Mouse (Mus musculus) embryonic facial prominence, embryonic 14.5 days (tissue): ENCODE results near the gene Clta. TPM values are rescaled to one million over a fixed set of nuclear protein-coding genes. Genes with fewer than 3 reads are reported as not detected.

Experiments used
- ATAC-seq: fragments of 200-750 bp; cut with Nextera tagmentation; 2 replicates; pipeline ENCODE4 v1.8.0; 2017; ENCODE audit warnings: low read depth, moderate number of reproducible peaks, moderate TSS enrichment
- DNase-seq: peaks from one replicate; pipeline ENCODE4 v3.0.0-alpha.2; 2015; ENCODE audit warnings: low spot score
- H3K27ac ChIP-seq: fragments of 300-500 bp; sonication (generic); replicated peaks from 2 replicates; pipeline ENCODE4 v1.5.1; 2014; ENCODE audit warnings: low read depth, mild to moderate bottlenecking, low read length, moderate library complexity
- H3K27me3 ChIP-seq: fragments of 300-500 bp; sonication (generic); replicated peaks from 2 replicates; pipeline ENCODE4 v1.6.1; 2014; ENCODE audit warnings: low read length; ENCODE audit not compliant: control insufficient read depth, insufficient read depth
- H3K36me3 ChIP-seq: fragments of 300-500 bp; sonication (generic); 2 replicates; pipeline ENCODE4 v1.6.1; 2014; ENCODE audit warnings: low read length, mixed read lengths; ENCODE audit not compliant: control insufficient read depth, insufficient read depth
- H3K4me1 ChIP-seq: fragments of 300-500 bp; sonication (generic); 2 replicates; pipeline ENCODE4 v1.6.1; 2014; ENCODE audit warnings: antibody characterized with exemption, low read length; ENCODE audit not compliant: control insufficient read depth, insufficient read depth
- H3K4me2 ChIP-seq: fragments of 300-500 bp; sonication (generic); 2 replicates; pipeline ENCODE4 v1.6.1; 2014; ENCODE audit warnings: low read depth, mild to moderate bottlenecking, low read length, moderate library complexity, mixed read lengths
- H3K4me3 ChIP-seq: fragments of 300-500 bp; sonication (generic); 2 replicates; pipeline ENCODE4 v1.5.1; 2014; ENCODE audit warnings: low read depth, mild to moderate bottlenecking, low read length
- H3K9ac ChIP-seq: fragments of 300-500 bp; sonication (generic); 2 replicates; pipeline ENCODE4 v1.6.1; 2014; ENCODE audit warnings: low read depth, mild to moderate bottlenecking, low read length, moderate library complexity, mixed read lengths
- H3K9me3 ChIP-seq: fragments of 300-500 bp; sonication (generic); 2 replicates; pipeline ENCODE4 v1.6.1; 2016; ENCODE audit warnings: low read length; ENCODE audit not compliant: control insufficient read depth
- WGBS: fragments of 180-500 bp; shearing (Covaris S2); extraction: QIAGEN DNeasy Blood & Tissue Kit; methylation state at CpG from one replicate; pipeline ENCODE4 v1.1.7; 2014; 5-methylcytosine and 5-hydroxymethylcytosine counted together
- polyA plus RNA-seq: library from polyadenylated mRNA; unstranded; fragments of >200 nt; fragmentation: Nextera tagmentation; extraction: Ambion mirVana; gene quantifications from 2 replicates; pipeline ENCODE4 v1.2.1, GENCODE M21; 2014

Clta gene
- polyA plus RNA-seq: 254 and 258 TPM in 2 replicates

DNA sequence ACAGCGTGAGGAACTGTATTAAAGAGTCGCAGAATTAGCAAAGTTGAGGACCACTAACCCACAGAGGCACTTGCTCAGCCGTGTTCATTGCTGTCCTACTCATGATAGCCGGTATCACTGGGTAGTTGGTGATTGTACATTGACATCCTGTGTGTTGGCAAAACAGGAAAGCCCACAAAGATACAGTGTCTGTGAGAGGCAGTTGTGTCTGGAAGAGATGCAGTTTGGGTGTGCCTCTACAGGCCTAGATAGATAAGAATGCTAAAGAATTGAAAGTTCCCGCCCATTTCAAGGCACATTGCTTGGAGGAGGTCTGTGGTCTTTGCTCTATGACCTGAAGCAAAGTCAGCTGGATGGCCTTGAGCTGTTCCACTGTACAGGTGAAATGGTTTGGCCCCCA lies at the start of gene Clta:
TSS of gene Clta (plus strand) at position 327 of the 400 bp plus-strand sequence.
- 85% methylated on average over 5 of the region's 5 CpGs for WGBS
- no peak for DNase-seq
- Histone ChIP-seq H3K4me3 (no peak within 1 kb of the TSS), H3K27ac (no peak within 1 kb of the TSS), H3K9me3 (no peaks in the 10 kb centered on the region), H3K9ac (no peak within 1 kb of the TSS), H3K4me1 (no peaks in the 10 kb centered on the region), H3K36me3 (no peaks in the 10 kb centered on the region), H3K27me3 (no peaks in the 10 kb centered on the region), H3K4me2 (no peak within 1 kb of the TSS)
- ATAC-seq: no peak

DNA sequence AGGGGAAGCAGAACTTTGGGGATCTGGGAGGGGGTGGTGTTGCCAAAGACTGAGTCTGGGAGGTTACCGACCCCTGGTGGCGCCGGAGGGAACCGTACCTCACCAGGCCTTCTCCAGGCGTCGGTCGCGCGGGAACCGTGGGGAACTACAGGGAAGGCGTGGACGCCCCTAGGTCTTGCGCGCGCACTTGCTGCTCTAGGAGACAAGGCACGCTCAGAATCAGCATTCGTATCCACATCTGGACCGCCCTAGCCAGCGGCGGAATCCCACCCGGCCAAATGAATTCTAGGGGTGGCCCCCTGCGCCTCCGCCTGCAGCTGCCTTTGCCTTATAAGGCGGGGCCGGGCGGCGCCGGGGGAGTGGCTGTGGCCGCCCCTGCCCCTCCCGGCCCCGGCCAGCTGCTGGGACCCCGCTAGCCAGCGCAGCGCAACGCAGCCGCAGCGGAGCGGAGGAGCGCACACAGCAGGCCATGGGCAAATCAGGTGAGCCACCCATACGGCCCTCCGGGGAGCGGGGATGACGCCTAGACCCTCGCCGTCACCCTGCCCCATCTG lies 46.9 kb upstream of the Clta start, which contains the start of gene Glipr2:
TSS of gene Glipr2 (plus strand) at position 110 of the 554 bp plus-strand sequence.
- DNase-seq (peak; percentile 96), ATAC-seq (peak; percentile 93)
- peak within 1 kb of the TSS; percentile 74 for H3K4me3 ChIP-seq
- H3K4me2 ChIP-seq: peak within 1 kb of the TSS; percentile 95
- peak within 1 kb of the TSS; percentile 89 for H3K27ac ChIP-seq
- H3K27me3 ChIP-seq: no peaks in the 10 kb centered on the region
- WGBS: 0% methylated on average over 12 of the region's 45 CpGs
- no peaks in the 10 kb centered on the region for H3K9me3 ChIP-seq
- peak within 1 kb of the TSS; percentile 76 for H3K9ac ChIP-seq
- H3K36me3 ChIP-seq: no peaks in the 10 kb centered on the region
- H3K4me1 ChIP-seq: peaks cover 11% of the 10 kb centered on the region; the same call in 1 of the 2 replicates

DNA sequence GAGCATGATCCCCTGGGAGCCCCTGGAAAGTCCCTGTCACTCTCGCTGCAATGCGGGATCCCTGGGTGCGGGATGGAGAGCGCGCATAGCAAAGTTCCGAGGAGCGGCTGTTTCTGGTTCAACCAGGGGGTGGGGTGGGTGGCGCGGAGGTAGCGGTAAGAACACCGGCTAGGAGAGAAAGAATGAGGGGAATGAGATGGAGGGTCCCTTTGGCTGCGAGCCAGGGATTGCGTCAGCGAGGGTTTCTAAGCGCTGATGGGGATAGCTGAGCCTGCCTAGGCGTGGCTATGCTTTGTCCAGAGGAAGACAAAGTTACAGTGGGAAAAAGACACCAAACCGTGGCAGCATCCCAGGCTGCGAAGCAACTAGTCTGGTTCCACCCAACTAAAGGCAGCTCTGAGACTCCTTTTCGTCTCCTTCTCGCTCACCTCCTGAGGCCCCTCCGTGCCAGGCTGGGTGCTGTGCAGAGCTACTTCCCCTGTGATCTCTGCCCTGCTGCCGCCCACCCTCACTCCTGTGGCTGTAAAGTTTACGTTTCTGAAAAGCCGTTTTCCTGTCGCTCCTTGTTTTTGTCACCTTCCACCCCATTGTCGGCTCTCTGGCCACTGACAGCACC lies 46.3 kb upstream of the Clta start:
- peak; percentile 92 for DNase-seq
- peak; percentile 85 for ATAC-seq
- Histone ChIP-seq H3K4me2 (peak overlapping the region; percentile 95), H3K9ac (peak overlapping the region; percentile 76), H3K36me3 (no peaks in the 10 kb centered on the region), H3K4me1 (peaks cover 11% of the 10 kb centered on the region; the same call in 1 of the 2 replicates), H3K27me3 (no peaks in the 10 kb centered on the region), H3K27ac (peak overlapping the region; percentile 89), H3K4me3 (peak overlapping the region; percentile 74), H3K9me3 (no peaks in the 10 kb centered on the region)
- WGBS: under 1% methylated on average over 26 of the region's 26 CpGs

DNA sequence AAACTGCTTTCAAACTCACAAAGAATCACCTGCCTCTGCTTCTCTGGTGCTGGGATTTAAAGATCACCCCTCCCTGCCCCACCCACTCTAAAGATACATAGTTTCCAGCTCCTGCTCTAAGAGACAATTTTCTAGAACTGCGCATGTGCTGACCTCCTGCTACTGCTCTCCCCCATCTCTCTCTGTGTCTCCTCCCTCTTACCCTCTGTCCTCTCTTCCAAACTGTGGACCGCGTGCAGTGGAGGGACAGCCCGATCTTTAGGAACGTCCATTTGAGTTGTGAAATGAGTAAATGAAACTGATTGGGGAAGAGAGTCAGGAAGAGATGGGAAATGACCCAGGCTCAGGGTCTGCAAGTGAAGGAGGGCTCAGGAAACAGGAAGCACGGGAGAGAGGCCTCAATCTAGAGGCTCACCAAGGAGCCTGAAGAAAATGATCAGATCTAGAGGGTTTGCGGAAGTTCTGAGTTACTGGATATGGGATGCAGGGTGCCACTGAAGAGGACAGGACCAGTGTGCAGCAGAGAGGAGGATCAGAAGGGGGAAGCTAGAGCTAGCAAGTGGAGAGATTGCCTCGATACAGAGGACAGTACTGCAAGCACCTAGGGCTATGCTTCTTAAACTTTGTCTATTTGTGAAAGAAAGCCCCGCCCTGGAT lies 44.6 kb upstream of the Clta start:
- Histone ChIP-seq H3K27ac (0 out of 2 replicates have a peak overlapping the region, but pooled peaks have one; percentile 10), H3K9ac (peak overlapping the region; percentile 34; the same call in 1 of the 2 replicates), H3K4me2 (peak overlapping the region; percentile 95), H3K4me1 (peaks cover 11% of the 10 kb centered on the region; the same call in 1 of the 2 replicates), H3K27me3 (no peaks in the 10 kb centered on the region), H3K36me3 (no peaks in the 10 kb centered on the region), H3K9me3 (no peaks in the 10 kb centered on the region), H3K4me3 (no peak overlapping the region)
- DNase-seq (no peak), ATAC-seq (no peak)
- 56% methylated on average over 9 of the region's 9 CpGs for WGBS

DNA sequence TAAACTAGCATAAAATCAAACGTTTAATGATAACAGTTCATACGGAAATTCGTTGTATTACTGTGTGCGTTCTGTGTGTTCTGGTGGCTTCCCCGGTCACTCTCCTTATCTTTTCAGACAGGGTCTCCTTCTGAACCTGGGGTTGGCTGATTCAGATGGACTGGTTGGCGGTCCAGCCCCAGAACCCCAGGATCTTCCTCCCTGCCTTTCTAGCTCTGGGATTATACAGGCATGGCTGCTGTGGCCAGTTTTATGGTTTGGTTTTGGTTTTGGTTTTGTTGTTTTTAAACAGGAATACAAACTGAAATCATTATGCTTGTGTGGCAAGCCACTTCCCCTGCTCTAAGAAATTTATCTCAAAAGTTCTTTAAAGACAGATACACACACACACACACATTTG lies 44.0 kb upstream of the Clta start:
- H3K9me3 ChIP-seq: no peaks in the 10 kb centered on the region
- no peak overlapping the region for H3K9ac ChIP-seq
- H3K27me3 ChIP-seq: no peaks in the 10 kb centered on the region
- peak overlapping the region; percentile 95; the same call in 1 of the 2 replicates for H3K4me2 ChIP-seq
- DNase-seq: no peak
- 88% methylated on average over 6 of the region's 6 CpGs for WGBS
- H3K36me3 ChIP-seq: no peaks in the 10 kb centered on the region
- no peak overlapping the region for H3K4me3 ChIP-seq
- peaks cover 13% of the 10 kb centered on the region for H3K4me1 ChIP-seq
- no peak for ATAC-seq
- H3K27ac ChIP-seq: no peak overlapping the region

DNA sequence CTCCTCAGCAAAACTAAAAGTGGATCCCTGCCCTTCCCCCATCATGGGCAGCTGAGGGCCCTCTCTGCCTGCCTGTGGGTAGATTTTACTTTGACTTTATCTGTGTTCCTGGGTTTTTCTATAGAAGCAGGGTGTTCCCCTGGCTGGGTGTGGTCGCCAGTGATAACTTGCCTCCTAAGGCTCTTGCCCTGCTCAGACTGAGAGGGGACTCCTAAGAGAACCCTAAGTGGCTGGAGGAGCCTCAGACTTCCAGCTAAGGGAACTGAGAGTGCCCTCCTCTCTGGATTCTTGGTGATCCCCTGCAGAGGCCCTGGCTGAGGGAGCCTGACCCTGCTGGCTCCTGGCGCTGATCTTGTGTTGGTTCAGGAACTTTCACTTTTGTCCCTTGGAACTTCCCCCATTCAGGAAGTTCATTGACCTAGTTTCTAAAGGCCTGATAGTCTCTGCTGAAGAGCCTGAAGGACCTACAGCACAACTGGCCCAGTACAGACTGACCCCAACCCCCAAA lies 39.9 kb upstream of the Clta start:
- Histone ChIP-seq H3K4me2 (no peak overlapping the region), H3K36me3 (no peaks in the 10 kb centered on the region), H3K9me3 (no peaks in the 10 kb centered on the region), H3K27me3 (no peaks in the 10 kb centered on the region), H3K27ac (no peak overlapping the region), H3K4me1 (peaks cover 18% of the 10 kb centered on the region), H3K9ac (0 out of 2 replicates have a peak overlapping the region, but pooled peaks have one; percentile 34), H3K4me3 (no peak overlapping the region)
- WGBS: 44% methylated on average over 2 of the region's 2 CpGs
- ATAC-seq: no peak
- no peak for DNase-seq

DNA sequence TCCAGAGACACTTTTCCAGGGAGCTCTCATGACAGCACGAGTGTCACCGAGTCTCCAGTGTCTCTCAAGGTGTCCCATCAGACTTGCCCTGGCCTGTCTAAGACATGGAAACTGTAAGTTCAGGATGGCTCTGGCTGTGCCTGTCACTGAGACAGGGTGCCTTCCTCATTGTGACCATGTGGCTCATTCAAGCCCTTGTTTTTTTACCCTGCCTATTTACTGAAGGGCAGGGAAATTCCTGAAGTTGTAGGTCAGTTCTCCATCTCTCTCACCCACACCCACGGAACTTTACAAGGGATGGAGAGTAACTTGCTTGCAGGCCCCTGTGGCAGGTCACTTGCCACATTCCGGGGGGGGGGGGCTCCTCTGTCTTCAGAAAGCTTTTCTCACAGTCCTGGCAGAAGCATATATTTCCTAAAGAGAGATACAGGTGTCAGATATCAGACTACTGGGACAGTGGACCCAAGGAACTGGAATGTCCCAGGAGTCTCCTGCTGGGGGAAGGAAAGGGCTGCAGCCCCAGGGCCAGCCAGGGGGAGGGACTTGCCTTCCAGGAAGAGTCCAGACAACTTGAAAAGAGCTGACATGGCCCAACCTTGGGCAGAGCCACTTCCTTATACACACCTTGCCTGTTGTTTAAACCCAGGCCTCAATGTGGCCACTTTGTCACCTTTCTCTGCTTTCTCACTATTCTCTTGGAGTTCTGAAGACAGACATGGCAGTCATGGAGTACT lies 39.1 kb upstream of the Clta start:
- Histone ChIP-seq H3K36me3 (no peaks in the 10 kb centered on the region), H3K4me1 (peaks cover 13% of the 10 kb centered on the region), H3K9me3 (no peaks in the 10 kb centered on the region), H3K4me2 (no peak overlapping the region), H3K4me3 (no peak overlapping the region), H3K27me3 (no peaks in the 10 kb centered on the region), H3K9ac (no peak overlapping the region), H3K27ac (no peak overlapping the region)
- WGBS: 44% methylated on average over 4 of the region's 4 CpGs
- ATAC-seq (no peak), DNase-seq (no peak)

DNA sequence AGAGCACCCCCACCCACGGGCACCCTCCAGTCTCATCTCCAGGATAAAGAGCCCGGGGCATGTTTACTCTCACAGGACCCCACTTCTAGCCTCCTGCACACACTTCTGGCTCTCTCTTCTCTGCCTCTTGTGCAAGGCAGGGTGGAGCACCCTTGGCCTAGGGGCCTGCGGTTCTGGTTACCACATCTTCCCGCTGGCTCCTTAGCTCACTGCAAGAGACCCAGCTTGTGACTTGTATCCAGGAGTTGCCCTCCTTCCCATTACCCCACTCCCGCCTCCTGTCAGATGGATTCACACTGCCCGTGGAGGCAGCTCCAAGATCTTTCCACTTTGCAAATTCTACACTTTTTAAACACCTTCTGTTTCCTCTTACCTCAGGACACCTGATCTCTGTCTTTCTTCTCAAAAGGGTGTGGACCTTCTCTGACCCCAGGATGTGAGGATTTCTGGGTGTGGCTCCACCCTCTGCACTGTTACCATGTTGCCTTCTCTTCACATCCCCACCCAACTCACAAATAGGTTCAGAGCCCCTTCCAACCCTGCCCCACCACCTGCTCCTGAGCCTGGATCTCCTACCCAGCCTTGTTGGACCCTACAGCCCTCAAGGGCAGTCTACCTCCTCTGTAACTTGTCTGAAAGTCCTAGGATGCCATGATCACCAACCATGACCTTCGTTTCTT lies 38.3 kb upstream of the Clta start:
- H3K27me3 ChIP-seq: no peaks in the 10 kb centered on the region
- H3K4me1 ChIP-seq: peaks cover 13% of the 10 kb centered on the region
- H3K4me3 ChIP-seq: no peak overlapping the region
- no peak overlapping the region for H3K27ac ChIP-seq
- H3K36me3 ChIP-seq: no peaks in the 10 kb centered on the region
- H3K9me3 ChIP-seq: no peaks in the 10 kb centered on the region
- ATAC-seq: no peak
- no peak overlapping the region for H3K9ac ChIP-seq
- 76% methylated on average over 7 of the region's 7 CpGs for WGBS
- no peak for DNase-seq
- H3K4me2 ChIP-seq: no peak overlapping the region
